Mouse (Mus musculus): ENCODE measurements at regions not wholly inside any gene's neighbourhood (a gene's known extent, or its start where the extent isn't known, plus 50 kb on each side); places are given as distances from the start of the nearest gene placed in this dataset.

- Histone ChIP-seq H3K36me3 (ENCODE audit: control insufficient read depth, insufficient read depth, low read length) (no peaks in the 10 kb centered on the region), H3K27me3 (ENCODE audit: control insufficient read depth, insufficient read depth, low read length) (no peaks in the 10 kb centered on the region), H3K4me3 (ENCODE audit: control insufficient read depth, insufficient read depth, low read length) (no peak overlapping the region), H3K27ac (ENCODE audit: control insufficient read depth, insufficient read depth, low read length) (no peak overlapping the region), H3K4me1 (replicated peaks; ENCODE audit: control insufficient read depth, insufficient read depth, low read length) (peaks cover 6% of the 10 kb centered on the region)
- 66% methylated on average over 9 of the region's 9 CpGs for WGBS
- no peak for DNase-seq
- TF ChIP-seq POLR2A (IDR thresholded peaks at IDR 0.05; ENCODE audit: control insufficient read depth, extremely low read depth, insufficient read depth, low read length, poor library complexity), result no peak
These were observed 167.5 kb upstream of the Itga4 start for GRCm38 (mm10) chr2:79087600-79088205.

- no peaks in the 10 kb centered on the region for H3K36me3 ChIP-seq (ENCODE audit: control insufficient read depth, insufficient read depth, low read length)
- WGBS, result 99% methylated on average over 2 of the region's 2 CpGs
- peaks cover 6% of the 10 kb centered on the region for H3K4me1 ChIP-seq (replicated peaks; ENCODE audit: control insufficient read depth, insufficient read depth, low read length)
- no peak for DNase-seq
- H3K27me3 ChIP-seq (ENCODE audit: control insufficient read depth, insufficient read depth, low read length), result no peaks in the 10 kb centered on the region
- no peak overlapping the region for H3K4me3 ChIP-seq (ENCODE audit: control insufficient read depth, insufficient read depth, low read length)
- H3K27ac ChIP-seq (ENCODE audit: control insufficient read depth, insufficient read depth, low read length), result no peak overlapping the region
- TF ChIP-seq CTCF (IDR thresholded peaks at IDR 0.05; ENCODE audit: borderline replicate concordance, control insufficient read depth, extremely low read depth, insufficient read depth, low read length, poor library complexity), result no peak
- TF ChIP-seq POLR2A (IDR thresholded peaks at IDR 0.05; ENCODE audit: control insufficient read depth, extremely low read depth, insufficient read depth, low read length, poor library complexity), result no peak
These were observed 165.0 kb upstream of the Itga4 start for GRCm38 (mm10) chr2:79090273-79090672.

- no peaks in the 10 kb centered on the region for H3K27me3 ChIP-seq (ENCODE audit: control insufficient read depth, insufficient read depth, low read length)
- DNase-seq, result no peak
- no peak overlapping the region for H3K4me3 ChIP-seq (ENCODE audit: control insufficient read depth, insufficient read depth, low read length)
- H3K36me3 ChIP-seq (ENCODE audit: control insufficient read depth, insufficient read depth, low read length), result no peaks in the 10 kb centered on the region
- 79% methylated on average over 1 of the region's 1 CpGs for WGBS
- no peak for TF ChIP-seq CTCF (IDR thresholded peaks at IDR 0.05; ENCODE audit: borderline replicate concordance, control insufficient read depth, extremely low read depth, insufficient read depth, low read length, poor library complexity)
- TF ChIP-seq POLR2A (IDR thresholded peaks at IDR 0.05; ENCODE audit: control insufficient read depth, extremely low read depth, insufficient read depth, low read length, poor library complexity), result no peak
- H3K27ac ChIP-seq (ENCODE audit: control insufficient read depth, insufficient read depth, low read length), result no peak overlapping the region
- no peaks in the 10 kb centered on the region for H3K4me1 ChIP-seq (replicated peaks; ENCODE audit: control insufficient read depth, insufficient read depth, low read length)
These were observed 160.9 kb upstream of the Itga4 start for GRCm38 (mm10) chr2:79094298-79094697.

- TF ChIP-seq POLR2A (IDR thresholded peaks at IDR 0.05; ENCODE audit: control insufficient read depth, extremely low read depth, insufficient read depth, low read length, poor library complexity) (no peak), CTCF (IDR thresholded peaks at IDR 0.05; ENCODE audit: borderline replicate concordance, control insufficient read depth, extremely low read depth, insufficient read depth, low read length, poor library complexity) (no peak)
- no peak overlapping the region for H3K4me3 ChIP-seq (ENCODE audit: control insufficient read depth, insufficient read depth, low read length)
- DNase-seq, result no peak
- WGBS, result 93% methylated on average over 3 of the region's 3 CpGs
- H3K27me3 ChIP-seq (ENCODE audit: control insufficient read depth, insufficient read depth, low read length), result no peaks in the 10 kb centered on the region
- no peaks in the 10 kb centered on the region for H3K4me1 ChIP-seq (replicated peaks; ENCODE audit: control insufficient read depth, insufficient read depth, low read length)
- no peak overlapping the region for H3K27ac ChIP-seq (ENCODE audit: control insufficient read depth, insufficient read depth, low read length)
- no peaks in the 10 kb centered on the region for H3K36me3 ChIP-seq (ENCODE audit: control insufficient read depth, insufficient read depth, low read length)
These were observed 158.5 kb upstream of the Itga4 start for GRCm38 (mm10) chr2:79096532-79097251.

GRCm38 (mm10) chr2:79099601-79100000 is 155.6 kb upstream of the Itga4 start:
- TF ChIP-seq POLR2A (IDR thresholded peaks at IDR 0.05; ENCODE audit: control insufficient read depth, extremely low read depth, insufficient read depth, low read length, poor library complexity), result no peak
- no peak for TF ChIP-seq CTCF (IDR thresholded peaks at IDR 0.05; ENCODE audit: borderline replicate concordance, control insufficient read depth, extremely low read depth, insufficient read depth, low read length, poor library complexity)
- H3K4me1 ChIP-seq (replicated peaks; ENCODE audit: control insufficient read depth, insufficient read depth, low read length), result no peaks in the 10 kb centered on the region
- no peaks in the 10 kb centered on the region for H3K36me3 ChIP-seq (ENCODE audit: control insufficient read depth, insufficient read depth, low read length)
- DNase-seq, result no peak
- H3K4me3 ChIP-seq (ENCODE audit: control insufficient read depth, insufficient read depth, low read length), result no peak overlapping the region
- WGBS, result 100% methylated on average over 1 of the region's 1 CpGs
- H3K27ac ChIP-seq (ENCODE audit: control insufficient read depth, insufficient read depth, low read length), result no peak overlapping the region
- H3K27me3 ChIP-seq (ENCODE audit: control insufficient read depth, insufficient read depth, low read length), result no peaks in the 10 kb centered on the region

- Histone ChIP-seq H3K4me3 (ENCODE audit: control insufficient read depth, insufficient read depth, low read length) (no peak overlapping the region), H3K4me1 (replicated peaks; ENCODE audit: control insufficient read depth, insufficient read depth, low read length) (0 out of 2 replicates have a peak, but pooled peaks cover 2% of the 10 kb centered on the region), H3K27me3 (ENCODE audit: control insufficient read depth, insufficient read depth, low read length) (no peaks in the 10 kb centered on the region), H3K27ac (ENCODE audit: control insufficient read depth, insufficient read depth, low read length) (no peak overlapping the region), H3K36me3 (ENCODE audit: control insufficient read depth, insufficient read depth, low read length) (no peaks in the 10 kb centered on the region)
- no peak for DNase-seq
- 49% methylated on average over 1 of the region's 1 CpGs for WGBS
- TF ChIP-seq CTCF (IDR thresholded peaks at IDR 0.05; ENCODE audit: borderline replicate concordance, control insufficient read depth, extremely low read depth, insufficient read depth, low read length, poor library complexity) (no peak), POLR2A (IDR thresholded peaks at IDR 0.05; ENCODE audit: control insufficient read depth, extremely low read depth, insufficient read depth, low read length, poor library complexity) (no peak)
These were observed 143.6 kb upstream of the Itga4 start for GRCm38 (mm10) chr2:79111673-79112072.
